Mouse (Mus musculus): ENCODE measurements at regions not wholly inside any gene's neighbourhood (a gene's known extent, or its start where the extent isn't known, plus 50 kb on each side); places are given as distances from the start of the nearest gene placed in this dataset.
"Not testable (repeated sequence)": the region's sequence is repeated elsewhere in the genome, so short reads cannot be mapped to it uniquely, and the experiment has no call there.

DNA sequence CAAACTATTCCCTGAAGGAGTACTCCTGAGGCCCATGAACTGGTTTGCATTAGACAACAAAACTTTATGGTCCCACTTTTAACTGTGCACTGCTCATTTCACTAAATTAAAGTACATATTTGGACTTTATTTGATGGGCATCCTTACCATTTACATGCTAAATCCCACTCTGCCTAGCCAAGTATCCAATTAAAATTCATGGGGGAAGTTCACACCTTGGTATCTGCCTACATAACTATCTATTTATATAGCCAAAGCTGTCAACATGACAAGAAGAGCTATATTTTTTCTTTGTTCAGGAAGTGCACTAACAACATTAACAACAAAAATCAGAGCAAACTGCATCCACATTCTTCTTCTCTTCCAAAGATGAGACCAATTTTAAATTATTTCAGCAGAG lies 317.7 kb upstream of the Nwd2 start:
- DNase-seq (ENCODE audit: extremely low spot score), result no peak

- no peak for DNase-seq (ENCODE audit: extremely low spot score)
Measured at GRCm38 (mm10) chr5:63351108-63351507, 297.8 kb upstream of the Nwd2 start.

DNA sequence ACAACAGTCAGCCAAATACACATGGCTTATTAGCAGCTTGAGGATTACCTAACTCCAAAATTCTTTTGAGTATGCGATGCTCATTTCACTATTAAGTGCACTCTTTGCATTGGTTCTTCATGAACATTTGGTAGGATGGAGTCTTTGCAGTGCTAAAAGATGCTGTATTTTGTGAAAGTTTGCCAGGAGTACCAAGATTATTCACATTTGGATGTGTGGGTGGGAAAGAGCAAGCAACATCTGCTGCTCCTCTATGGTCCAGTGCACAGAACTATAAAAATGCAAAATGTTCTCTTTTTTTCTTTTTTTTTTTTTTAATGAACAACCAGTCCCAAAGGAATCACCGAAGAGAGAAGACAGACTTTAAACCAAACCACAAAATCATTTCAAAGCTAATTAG lies 256.9 kb upstream of the Nwd2 start:
- no peak for DNase-seq (ENCODE audit: extremely low spot score)

DNA sequence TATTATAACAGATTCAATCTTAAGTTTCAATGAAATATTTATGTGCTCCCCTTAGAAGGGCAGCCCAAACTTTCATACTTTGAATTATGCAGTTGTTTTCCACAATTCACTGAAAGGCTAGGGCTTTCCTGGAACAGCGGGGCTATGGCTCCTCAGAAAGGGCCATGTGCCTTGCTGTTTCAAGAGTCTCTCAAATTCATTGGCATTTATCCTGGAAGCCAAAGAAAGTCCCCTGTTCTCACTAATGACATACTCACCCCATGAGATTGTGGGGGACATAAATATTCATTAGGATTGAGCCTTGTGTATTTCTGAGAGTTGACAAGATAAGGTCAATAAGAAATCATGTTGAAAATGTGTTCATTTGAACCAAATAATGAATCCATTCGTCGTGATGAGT lies 250.9 kb upstream of the Nwd2 start:
- no peak for DNase-seq (ENCODE audit: extremely low spot score)

DNA sequence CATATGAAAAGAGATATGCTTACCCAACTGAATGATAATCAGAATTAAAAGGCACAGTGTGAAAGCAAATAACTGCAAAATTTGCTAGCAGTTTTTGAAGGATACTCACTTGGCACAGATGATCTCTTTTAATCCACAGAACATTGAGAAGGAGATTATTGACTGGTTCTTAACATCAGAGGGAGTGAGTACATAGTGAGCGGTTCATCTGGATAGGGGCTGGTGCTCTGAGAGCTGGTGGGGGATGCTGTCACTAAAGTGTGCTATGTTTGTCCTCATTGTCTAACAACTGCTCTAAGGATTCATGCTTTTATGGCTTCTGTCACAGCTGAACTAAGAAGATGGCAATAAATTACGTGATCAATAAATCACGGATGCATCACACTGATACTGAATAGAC lies 218.7 kb upstream of the Nwd2 start:
- DNase-seq (ENCODE audit: extremely low spot score), result no peak

- DNase-seq (ENCODE audit: extremely low spot score), result no peak
Measured at GRCm38 (mm10) chr5:63444407-63444806, 204.5 kb upstream of the Nwd2 start.

DNA sequence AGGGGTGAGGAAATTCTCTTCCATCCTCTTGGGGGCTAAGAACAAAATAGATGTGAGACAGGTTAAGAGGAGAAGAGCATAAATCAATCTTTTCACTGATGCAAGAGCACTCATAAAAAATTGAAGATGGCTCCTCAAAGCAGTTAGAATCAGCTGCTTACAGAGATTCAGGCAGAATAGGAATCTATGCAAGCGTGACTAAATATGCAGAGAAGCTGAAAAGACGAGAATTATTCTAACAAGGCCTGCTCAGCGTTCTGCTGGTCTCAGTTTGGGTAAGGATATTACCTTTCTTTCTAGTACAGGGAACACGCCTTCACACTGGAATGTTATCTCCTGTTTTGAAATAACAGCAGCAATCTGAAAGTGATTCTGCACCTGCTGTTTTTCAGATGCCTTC lies 203.7 kb upstream of the Nwd2 start:
- DNase-seq (ENCODE audit: extremely low spot score), result no peak

DNA sequence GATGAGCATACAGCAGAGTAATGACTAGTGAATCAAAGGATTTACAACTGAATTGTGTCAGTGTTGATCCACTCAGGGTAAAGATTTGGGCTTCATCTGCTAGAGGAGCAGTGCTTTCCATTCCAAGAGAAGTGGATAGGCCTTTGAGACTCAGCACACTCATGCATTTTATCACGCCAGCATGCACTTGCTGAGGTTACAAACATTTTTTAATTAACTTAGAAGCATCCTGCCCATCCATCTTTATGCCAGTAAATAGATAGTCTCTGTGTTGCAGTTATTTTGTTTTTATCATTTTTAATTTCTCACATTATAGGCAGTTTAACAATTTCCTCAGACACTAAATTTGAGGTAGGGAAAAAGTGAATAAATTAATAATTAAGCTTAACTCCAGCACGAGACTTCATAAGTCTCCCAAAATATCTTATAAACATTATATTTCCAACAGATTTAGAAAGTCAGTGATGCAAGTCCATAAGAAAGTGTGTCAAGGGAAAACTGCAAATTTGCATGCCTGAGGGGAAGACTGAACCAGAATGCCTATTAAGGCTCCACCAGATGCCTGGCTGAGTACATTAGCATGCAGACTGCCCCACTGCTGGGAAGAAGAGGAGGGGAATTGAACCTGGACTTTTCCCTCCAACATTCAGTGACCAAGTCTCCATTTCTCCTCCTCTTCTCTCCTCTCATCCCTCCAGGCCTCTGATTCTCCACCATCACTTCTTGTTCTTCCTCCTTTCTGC lies 180.2 kb upstream of the Nwd2 start:
- DNase-seq (ENCODE audit: extremely low spot score), result no peak

- DNase-seq (ENCODE audit: extremely low spot score), result no peak
Measured at GRCm38 (mm10) chr5:63469701-63470100, 179.2 kb upstream of the Nwd2 start.

DNA sequence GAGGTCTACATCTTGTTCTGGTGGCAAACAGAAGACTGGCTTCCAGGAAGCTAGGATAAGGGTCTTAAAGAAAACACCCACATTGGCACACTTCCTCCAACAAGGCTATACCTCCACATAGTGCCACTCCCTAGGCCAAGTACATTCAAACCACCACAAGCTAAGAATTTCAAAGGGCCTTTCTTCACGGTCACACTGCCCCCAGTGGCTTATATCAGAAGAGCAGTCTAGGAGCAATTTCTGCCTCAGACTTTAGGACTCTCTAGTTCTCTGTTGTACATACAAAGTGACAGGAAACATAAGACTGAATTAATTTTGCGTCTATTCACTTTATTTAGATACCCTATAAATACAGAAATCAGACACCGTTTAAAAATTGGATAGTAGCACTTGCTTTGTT lies 175.7 kb upstream of the Nwd2 start:
- no peak for DNase-seq (ENCODE audit: extremely low spot score)

- DNase-seq (ENCODE audit: extremely low spot score), result no peak
Measured at GRCm38 (mm10) chr5:63476240-63476973, 172.5 kb upstream of the Nwd2 start.

GRCm38 (mm10) chr5:63498952-63499351 lies 149.9 kb upstream of the Nwd2 start:
- no peak for DNase-seq (ENCODE audit: extremely low spot score)

- DNase-seq (ENCODE audit: extremely low spot score), result no peak
Measured at GRCm38 (mm10) chr5:63503056-63503845, 145.7 kb upstream of the Nwd2 start.

GRCm38 (mm10) chr5:63534197-63534596 lies 114.7 kb upstream of the Nwd2 start:
- DNase-seq (ENCODE audit: extremely low spot score), result peak; percentile 14

GRCm38 (mm10) chr5:63540530-63540929 lies 108.4 kb upstream of the Nwd2 start:
- no peak for DNase-seq (ENCODE audit: extremely low spot score)

DNA sequence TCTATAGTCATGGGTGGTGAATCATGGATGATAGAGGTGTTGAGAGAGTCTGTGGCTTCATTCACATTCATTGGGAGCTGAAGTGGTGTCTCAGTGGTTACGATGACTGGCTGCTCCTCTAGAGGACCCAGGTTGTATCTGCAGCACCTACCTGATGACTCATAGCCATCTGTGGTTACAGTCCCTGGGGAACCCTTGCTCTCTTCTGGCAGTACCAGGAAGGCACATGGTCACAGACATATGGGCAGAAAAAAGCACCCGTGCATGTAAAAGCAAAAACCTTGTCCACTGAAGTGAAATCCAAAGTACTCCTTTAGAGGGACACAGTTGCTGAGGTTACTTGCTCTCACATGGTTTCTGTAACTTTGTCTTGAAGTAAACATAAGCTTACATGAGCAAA lies 103.4 kb upstream of the Nwd2 start:
- no peak for DNase-seq (ENCODE audit: extremely low spot score)

DNA sequence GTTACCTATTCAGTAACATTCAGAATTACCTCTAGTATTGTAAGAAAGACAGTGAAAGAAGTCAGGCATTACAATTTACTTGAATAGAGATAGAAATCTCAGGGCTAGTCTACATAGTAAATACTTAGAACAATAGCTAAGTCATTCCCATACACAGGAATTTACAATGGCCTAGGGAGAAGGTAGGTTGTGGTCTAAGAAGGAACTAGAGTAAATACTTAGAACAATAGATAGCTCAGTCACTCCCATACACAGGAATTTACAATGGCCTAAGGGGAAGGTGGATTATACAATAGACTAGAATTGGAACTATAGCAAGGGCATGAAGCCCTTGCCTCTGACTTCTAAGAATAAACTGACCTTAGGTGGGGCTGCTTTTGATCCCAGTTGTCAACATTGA lies 83.0 kb upstream of the Nwd2 start:
- DNase-seq (ENCODE audit: extremely low spot score), result not testable (repeated sequence)

- no peak for DNase-seq (ENCODE audit: extremely low spot score)
Measured at GRCm38 (mm10) chr5:63575401-63575800, 73.5 kb upstream of the Nwd2 start.

GRCm38 (mm10) chr5:63579409-63579808 lies 69.5 kb upstream of the Nwd2 start:
- DNase-seq (ENCODE audit: extremely low spot score), result no peak

DNA sequence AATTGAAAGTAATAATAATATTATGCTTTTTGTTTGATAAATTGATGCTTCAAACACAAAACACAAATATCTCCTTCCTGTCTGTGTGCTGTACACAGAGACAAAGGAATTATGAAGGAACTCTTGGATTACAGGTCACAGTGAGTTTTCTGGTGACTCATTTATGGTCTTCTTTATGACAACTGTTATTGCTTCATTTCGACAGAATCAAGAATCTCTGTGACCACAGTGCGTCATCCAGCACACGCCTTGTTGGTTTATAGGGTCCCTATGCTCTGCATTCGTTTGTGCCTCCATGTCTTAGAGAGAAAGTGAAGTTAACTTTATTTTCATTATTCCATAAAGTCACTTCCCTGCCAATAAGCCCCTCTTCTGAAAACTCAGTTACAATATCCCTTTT lies 61.9 kb upstream of the Nwd2 start:
- no peak for DNase-seq (ENCODE audit: extremely low spot score)

DNA sequence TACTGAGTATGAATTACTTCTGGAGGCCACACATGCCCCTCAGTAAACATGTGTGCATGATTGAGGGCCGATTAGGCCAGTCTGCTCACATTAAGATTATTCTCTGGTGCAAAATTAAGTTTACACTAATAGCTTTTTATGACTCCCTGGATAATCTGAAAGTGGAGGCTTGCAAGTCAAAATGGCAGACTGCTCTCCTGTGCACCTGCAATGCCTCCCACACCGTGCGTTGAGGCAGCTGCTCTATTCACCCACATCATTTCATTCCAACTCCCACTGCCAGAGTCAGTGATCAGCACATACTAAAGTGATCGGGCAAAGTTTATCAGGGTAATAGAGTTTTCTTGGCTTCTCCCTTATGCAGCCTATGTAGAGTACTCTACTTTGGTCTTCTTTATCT lies 61.0 kb upstream of the Nwd2 start:
- no peak for DNase-seq (ENCODE audit: extremely low spot score)
